Mouse (Mus musculus) small intestine, adult 2 months (tissue): ENCODE results near the gene Nectin3. TPM values are rescaled to one million over a fixed set of nuclear protein-coding genes. Genes with fewer than 3 reads are reported as not detected.
A peak's percentile ranks its signal among the peaks of the same experiment; 100 is the strongest.

Experiments
- H3K27ac ChIP-seq: fragments of 200-500 bp; 2 replicates; pipeline ENCODE4 v1.5.1; 2012; ENCODE audit warnings: low read depth, low read length, control low read depth, inconsistent platforms; ENCODE audit not compliant: insufficient read depth
- H3K27me3 ChIP-seq: fragments of 200-500 bp; 2 replicates; pipeline ENCODE4 v1.6.1; 2012; ENCODE audit warnings: mild to moderate bottlenecking, moderate library complexity, low read length, inconsistent platforms; ENCODE audit not compliant: control insufficient read depth, insufficient read depth
- H3K36me3 ChIP-seq: fragments of 200-500 bp; 2 replicates; pipeline ENCODE4 v1.6.1; 2012; ENCODE audit warnings: mild to moderate bottlenecking, low read length, control low read depth, inconsistent platforms; ENCODE audit not compliant: control insufficient read depth, insufficient read depth
- H3K4me1 ChIP-seq: fragments of 200-500 bp; 2 replicates; pipeline ENCODE4 v1.6.1; 2012; ENCODE audit warnings: low read length, inconsistent platforms, mixed read lengths; ENCODE audit not compliant: control insufficient read depth, insufficient read depth, insufficient read length
- H3K4me3 ChIP-seq: fragments of 200-500 bp; 2 replicates; pipeline ENCODE4 v1.5.1; 2012; ENCODE audit warnings: low read depth, mild to moderate bottlenecking, control low read depth, inconsistent platforms, low read length, moderate library complexity
- CTCF ChIP-seq: fragments of 200-500 bp; IDR thresholded peaks from 2 replicates; pipeline ENCODE4 v1.5.1; 2012; ENCODE audit warnings: low read depth, mild to moderate bottlenecking, control low read depth, inconsistent platforms, low read length, moderate library complexity, mixed read lengths; ENCODE audit not compliant: insufficient replicate concordance, insufficient read length; ENCODE audit errors: extremely low read depth
- POLR2A ChIP-seq: fragments of 200-500 bp; IDR thresholded peaks from 2 replicates; pipeline ENCODE4 v1.6.1; 2012; ENCODE audit warnings: low read depth, mild to moderate bottlenecking, control low read depth, inconsistent platforms, low read length, moderate library complexity
- WGBS: fragments of 180-500 bp; shearing (Covaris S2); methylation state at CpG from one replicate; pipeline ENCODE4 v1.1.7; 2018; 5-methylcytosine and 5-hydroxymethylcytosine counted together
- polyA plus RNA-seq: library from polyadenylated mRNA; depleted of rRNA; stranded (reverse); fragments of >200 nt; gene quantifications from 2 replicates; pipeline ENCODE4 v1.2.3, GENCODE M21; 2012

Gene Nectin3
- polyA plus RNA-seq, 1 experiment, result 15.7 TPM

GRCm38 (mm10) chr16:46416177-46416576 is 82.1 kb downstream of the Nectin3 start:
- H3K4me3 ChIP-seq, result no peak overlapping the region
- 75% methylated on average over 3 of the region's 3 CpGs for WGBS
- H3K36me3 ChIP-seq, result peaks cover 13% of the 10 kb centered on the region
- no peak for TF ChIP-seq CTCF
- no peak for TF ChIP-seq POLR2A
- no peaks in the 10 kb centered on the region for H3K4me1 ChIP-seq
- no peak overlapping the region for H3K27ac ChIP-seq
- H3K27me3 ChIP-seq, result no peaks in the 10 kb centered on the region

- Histone ChIP-seq H3K36me3 (peaks cover 7% of the 10 kb centered on the region), H3K27me3 (no peaks in the 10 kb centered on the region), H3K27ac (no peak overlapping the region), H3K4me3 (no peak overlapping the region), H3K4me1 (peaks cover 4% of the 10 kb centered on the region; the same call in 1 of the 2 replicates)
- 85% methylated on average over 3 of the region's 3 CpGs for WGBS
- TF ChIP-seq CTCF (no peak), POLR2A (no peak)
Measured at GRCm38 (mm10) chr16:46410739-46411057, 87.6 kb downstream of the Nectin3 start.

GRCm38 (mm10) chr16:46410053-46410738 is 88.1 kb downstream of the Nectin3 start:
- Histone ChIP-seq H3K4me1 (peaks cover 4% of the 10 kb centered on the region; the same call in 1 of the 2 replicates), H3K36me3 (peaks cover 7% of the 10 kb centered on the region), H3K27ac (no peak overlapping the region), H3K27me3 (no peaks in the 10 kb centered on the region), H3K4me3 (no peak overlapping the region)
- TF ChIP-seq CTCF, result no peak
- TF ChIP-seq POLR2A, result no peak
- 71% methylated on average over 6 of the region's 6 CpGs for WGBS

GRCm38 (mm10) chr16:46407997-46408396 is 90.3 kb downstream of the Nectin3 start:
- TF ChIP-seq POLR2A (no peak), CTCF (no peak)
- Histone ChIP-seq H3K4me3 (no peak overlapping the region), H3K36me3 (peaks cover 6% of the 10 kb centered on the region), H3K27ac (no peak overlapping the region), H3K4me1 (peaks cover 4% of the 10 kb centered on the region; the same call in 1 of the 2 replicates), H3K27me3 (no peaks in the 10 kb centered on the region)
- 90% methylated on average over 15 of the region's 15 CpGs for WGBS

- peak overlapping the region; percentile 37; the same call in 1 of the 2 replicates for H3K27ac ChIP-seq
- WGBS, result 57% methylated on average over 7 of the region's 7 CpGs
Measured at GRCm38 (mm10) chr16:46406844-46407639, 91.3 kb downstream of the Nectin3 start.

GRCm38 (mm10) chr16:46397945-46398344 is 100.4 kb downstream of the Nectin3 start:
- Histone ChIP-seq H3K27me3 (no peaks in the 10 kb centered on the region), H3K4me3 (no peak overlapping the region), H3K36me3 (peaks cover 11% of the 10 kb centered on the region), H3K4me1 (no peaks in the 10 kb centered on the region), H3K27ac (no peak overlapping the region)
- TF ChIP-seq POLR2A, result no peak
- TF ChIP-seq CTCF, result no peak
- WGBS, result 58% methylated on average over 4 of the region's 4 CpGs

More at GRCm38 (mm10) chr16:46406844-46407639, 91.3 kb downstream of the Nectin3 start:
- Histone ChIP-seq H3K27me3 (no peaks in the 10 kb centered on the region), H3K36me3 (peaks cover 6% of the 10 kb centered on the region), H3K4me1 (peaks cover 4% of the 10 kb centered on the region; the same call in 1 of the 2 replicates), H3K4me3 (no peak overlapping the region)
- TF ChIP-seq CTCF (no peak), POLR2A (no peak)

- Histone ChIP-seq H3K36me3 (peaks cover 3% of the 10 kb centered on the region; the same call in 1 of the 2 replicates), H3K4me1 (no peaks in the 10 kb centered on the region), H3K27me3 (no peaks in the 10 kb centered on the region), H3K4me3 (no peak overlapping the region), H3K27ac (no peak overlapping the region)
- WGBS, result 68% methylated on average over 6 of the region's 6 CpGs
- TF ChIP-seq POLR2A (no peak), CTCF (no peak)
Measured at GRCm38 (mm10) chr16:46389415-46390033, 108.8 kb downstream of the Nectin3 start.
